Mouse (Mus musculus): ENCODE measurements at regions not wholly inside any gene's neighbourhood (a gene's known extent, or its start where the extent isn't known, plus 50 kb on each side); places are given as distances from the start of the nearest gene placed in this dataset.

GRCm38 (mm10) chr16:30671584-30671983 lies 72.1 kb downstream of the Fam43a start:
- WGBS, result 91% methylated on average over 10 of the region's 10 CpGs

GRCm38 (mm10) chr16:30672776-30673550 lies 73.4 kb downstream of the Fam43a start:
- no peak overlapping the region for H3K27ac ChIP-seq (replicated peaks)
- WGBS, result 80% methylated on average over 15 of the region's 15 CpGs

More at GRCm38 (mm10) chr16:30671584-30671983, 72.1 kb downstream of the Fam43a start:
- Histone ChIP-seq H3K36me3 (no peaks in the 10 kb centered on the region), H3K9me3 (no peaks in the 10 kb centered on the region), H3K4me1 (no peaks in the 10 kb centered on the region), H3K4me2 (replicated peaks) (no peak overlapping the region), H3K27me3 (no peaks in the 10 kb centered on the region), H3K27ac (replicated peaks) (no peak overlapping the region), H3K4me3 (no peak overlapping the region), H3K9ac (replicated peaks) (no peak overlapping the region)
- ATAC-seq (ENCODE audit: low FRiP score, low read depth), result no peak

GRCm38 (mm10) chr16:30673662-30674061 lies 74.1 kb downstream of the Fam43a start:
- H3K4me1 ChIP-seq, result no peaks in the 10 kb centered on the region

More at GRCm38 (mm10) chr16:30672776-30673550, 73.4 kb downstream of the Fam43a start:
- H3K4me3 ChIP-seq, result no peak overlapping the region
- H3K36me3 ChIP-seq, result no peaks in the 10 kb centered on the region
- H3K4me2 ChIP-seq (replicated peaks), result no peak overlapping the region
- H3K27me3 ChIP-seq, result no peaks in the 10 kb centered on the region
- H3K4me1 ChIP-seq, result no peaks in the 10 kb centered on the region
- H3K9ac ChIP-seq (replicated peaks), result no peak overlapping the region
- ATAC-seq (ENCODE audit: low FRiP score, low read depth), result no peak
- H3K9me3 ChIP-seq, result no peaks in the 10 kb centered on the region

GRCm38 (mm10) chr16:30675829-30676228 lies 76.3 kb downstream of the Fam43a start:
- H3K9ac ChIP-seq (replicated peaks), result no peak overlapping the region
- no peak overlapping the region for H3K4me3 ChIP-seq
- no peak overlapping the region for H3K27ac ChIP-seq (replicated peaks)
- no peak for ATAC-seq (ENCODE audit: low FRiP score, low read depth)
- WGBS, result 79% methylated on average over 4 of the region's 4 CpGs
- H3K36me3 ChIP-seq, result no peaks in the 10 kb centered on the region
- H3K4me2 ChIP-seq (replicated peaks), result no peak overlapping the region
- H3K27me3 ChIP-seq, result no peaks in the 10 kb centered on the region
- no peaks in the 10 kb centered on the region for H3K9me3 ChIP-seq
- H3K4me1 ChIP-seq, result no peaks in the 10 kb centered on the region

More at GRCm38 (mm10) chr16:30673662-30674061, 74.1 kb downstream of the Fam43a start:
- Histone ChIP-seq H3K36me3 (no peaks in the 10 kb centered on the region), H3K4me2 (replicated peaks) (no peak overlapping the region), H3K4me3 (no peak overlapping the region), H3K27ac (replicated peaks) (no peak overlapping the region), H3K9ac (replicated peaks) (no peak overlapping the region), H3K27me3 (no peaks in the 10 kb centered on the region), H3K9me3 (no peaks in the 10 kb centered on the region)
- ATAC-seq (ENCODE audit: low FRiP score, low read depth), result no peak
- WGBS, result 91% methylated on average over 15 of the region's 15 CpGs

GRCm38 (mm10) chr16:30677016-30677415 lies 77.5 kb downstream of the Fam43a start:
- no peak overlapping the region for H3K4me3 ChIP-seq
- H3K27me3 ChIP-seq, result no peaks in the 10 kb centered on the region
- ATAC-seq (ENCODE audit: low FRiP score, low read depth), result no peak
- no peaks in the 10 kb centered on the region for H3K9me3 ChIP-seq
- H3K36me3 ChIP-seq, result no peaks in the 10 kb centered on the region
- no peak overlapping the region for H3K4me2 ChIP-seq (replicated peaks)
- H3K4me1 ChIP-seq, result no peaks in the 10 kb centered on the region
- H3K27ac ChIP-seq (replicated peaks), result no peak overlapping the region
- H3K9ac ChIP-seq (replicated peaks), result no peak overlapping the region
- WGBS, result 91% methylated on average over 4 of the region's 4 CpGs

GRCm38 (mm10) chr16:30677896-30678707 lies 78.6 kb downstream of the Fam43a start:
- ATAC-seq (ENCODE audit: low FRiP score, low read depth), result no peak
- Histone ChIP-seq H3K9me3 (no peaks in the 10 kb centered on the region), H3K36me3 (no peaks in the 10 kb centered on the region), H3K27me3 (no peaks in the 10 kb centered on the region), H3K4me1 (no peaks in the 10 kb centered on the region), H3K9ac (replicated peaks) (no peak overlapping the region), H3K27ac (replicated peaks) (no peak overlapping the region), H3K4me3 (no peak overlapping the region), H3K4me2 (replicated peaks) (no peak overlapping the region)
- 88% methylated on average over 7 of the region's 7 CpGs for WGBS

- WGBS, result 83% methylated on average over 9 of the region's 9 CpGs
- Histone ChIP-seq H3K4me2 (replicated peaks) (no peak overlapping the region), H3K4me3 (no peak overlapping the region)
These were observed 79.4 kb downstream of the Fam43a start for GRCm38 (mm10) chr16:30678708-30679492.

GRCm38 (mm10) chr16:30679493-30679811 lies 79.9 kb downstream of the Fam43a start:
- no peaks in the 10 kb centered on the region for H3K36me3 ChIP-seq
- no peak overlapping the region for H3K27ac ChIP-seq (replicated peaks)
- H3K27me3 ChIP-seq, result no peaks in the 10 kb centered on the region
- H3K9me3 ChIP-seq, result no peaks in the 10 kb centered on the region
- H3K9ac ChIP-seq (replicated peaks), result no peak overlapping the region
- no peak for ATAC-seq (ENCODE audit: low FRiP score, low read depth)
- H3K4me3 ChIP-seq, result no peak overlapping the region
- 88% methylated on average over 3 of the region's 3 CpGs for WGBS
- no peak overlapping the region for H3K4me2 ChIP-seq (replicated peaks)
- H3K4me1 ChIP-seq, result no peaks in the 10 kb centered on the region

More at GRCm38 (mm10) chr16:30678708-30679492, 79.4 kb downstream of the Fam43a start:
- Histone ChIP-seq H3K4me1 (no peaks in the 10 kb centered on the region), H3K36me3 (no peaks in the 10 kb centered on the region), H3K9me3 (no peaks in the 10 kb centered on the region), H3K27ac (replicated peaks) (no peak overlapping the region), H3K9ac (replicated peaks) (no peak overlapping the region), H3K27me3 (no peaks in the 10 kb centered on the region)
- no peak for ATAC-seq (ENCODE audit: low FRiP score, low read depth)

- no peak for ATAC-seq (ENCODE audit: low FRiP score, low read depth)
These were observed 81.9 kb downstream of the Fam43a start for GRCm38 (mm10) chr16:30681421-30681820.

GRCm38 (mm10) chr16:30683986-30684385 lies 84.5 kb downstream of the Fam43a start:
- WGBS, result 96% methylated on average over 3 of the region's 3 CpGs
- Histone ChIP-seq H3K9ac (replicated peaks) (no peak overlapping the region), H3K36me3 (no peaks in the 10 kb centered on the region), H3K27me3 (no peaks in the 10 kb centered on the region), H3K27ac (replicated peaks) (no peak overlapping the region), H3K9me3 (no peaks in the 10 kb centered on the region), H3K4me1 (no peaks in the 10 kb centered on the region), H3K4me2 (replicated peaks) (no peak overlapping the region), H3K4me3 (no peak overlapping the region)
- ATAC-seq (ENCODE audit: low FRiP score, low read depth), result no peak

More at GRCm38 (mm10) chr16:30681421-30681820, 81.9 kb downstream of the Fam43a start:
- Histone ChIP-seq H3K4me2 (replicated peaks) (no peak overlapping the region), H3K36me3 (no peaks in the 10 kb centered on the region), H3K27me3 (no peaks in the 10 kb centered on the region), H3K9ac (replicated peaks) (no peak overlapping the region), H3K4me1 (no peaks in the 10 kb centered on the region), H3K9me3 (no peaks in the 10 kb centered on the region), H3K27ac (replicated peaks) (no peak overlapping the region), H3K4me3 (no peak overlapping the region)
- WGBS, result 82% methylated on average over 4 of the region's 4 CpGs

- WGBS, result 80% methylated on average over 6 of the region's 6 CpGs
- no peaks in the 10 kb centered on the region for H3K36me3 ChIP-seq
- no peak overlapping the region for H3K4me2 ChIP-seq (replicated peaks)
- no peak for ATAC-seq (ENCODE audit: low FRiP score, low read depth)
- no peak overlapping the region for H3K9ac ChIP-seq (replicated peaks)
- no peaks in the 10 kb centered on the region for H3K9me3 ChIP-seq
- H3K27ac ChIP-seq (replicated peaks), result no peak overlapping the region
- H3K4me1 ChIP-seq, result no peaks in the 10 kb centered on the region
- no peak overlapping the region for H3K4me3 ChIP-seq
- no peaks in the 10 kb centered on the region for H3K27me3 ChIP-seq
These were observed 87.0 kb downstream of the Fam43a start for GRCm38 (mm10) chr16:30686536-30686935.

GRCm38 (mm10) chr16:30687225-30687624 lies 87.7 kb downstream of the Fam43a start:
- Histone ChIP-seq H3K27me3 (no peaks in the 10 kb centered on the region), H3K36me3 (no peaks in the 10 kb centered on the region), H3K9me3 (no peaks in the 10 kb centered on the region), H3K4me2 (replicated peaks) (no peak overlapping the region), H3K27ac (replicated peaks) (no peak overlapping the region), H3K4me1 (no peaks in the 10 kb centered on the region), H3K4me3 (no peak overlapping the region), H3K9ac (replicated peaks) (no peak overlapping the region)
- 83% methylated on average over 6 of the region's 6 CpGs for WGBS
- ATAC-seq (ENCODE audit: low FRiP score, low read depth), result no peak

Data from midbrain, embryonic 12.5 days (tissue).